Mouse (Mus musculus): ENCODE data around the gene Atp2b4. TPM values are rescaled to one million over a fixed set of nuclear protein-coding genes. Genes with fewer than 3 reads are reported as not detected.

The Atp2b4 gene
- total and polyA plus RNA-seq, 3 experiments, result 18.8 to 21.1 TPM; not detected in 1

GRCm38 (mm10) chr1:133653033-133653432, 147.8 kb downstream of the Atp2b4 start:
- no peak overlapping the region for H3K4me3 ChIP-seq (ENCODE audit: control insufficient read depth in 1 of 2, insufficient read depth in 1 of 2, low read depth in 2 of 2, low read length in 2 of 2)
- H3K79me2 ChIP-seq (ENCODE audit: control insufficient read depth, insufficient read depth, low read length, poor library complexity), result peaks cover 38% of the 10 kb centered on the region
- H3K9ac ChIP-seq (ENCODE audit: control insufficient read depth, low read depth, low read length, poor library complexity, severe bottlenecking), result no peak overlapping the region
- peaks cover 7 to 11% of the 10 kb centered on the region in 2 experiments for H3K4me1 ChIP-seq (ENCODE audit: control insufficient read depth in 1 of 2, insufficient read depth in 2 of 2, low read length in 2 of 2)
- H3K27me3 ChIP-seq (ENCODE audit: control insufficient read depth in 1 of 2, insufficient read depth in 2 of 2, low read length in 2 of 2), result no peaks in the 10 kb centered on the region
- H3K27ac ChIP-seq (ENCODE audit: control insufficient read depth, low read depth, low read length), result no peak overlapping the region
- TF ChIP-seq ETS1 (IDR thresholded peaks at IDR 0.05; ENCODE audit: low read depth, low read length), result peak; percentile 60
- TF ChIP-seq MAZ (IDR thresholded peaks at IDR 0.05; ENCODE audit: low read depth, low read length), result no peak
- TF ChIP-seq CHD1 (IDR thresholded peaks at IDR 0.05; ENCODE audit: low read depth, low read length), result no peak
- no peak for TF ChIP-seq ELF1 (IDR thresholded peaks at IDR 0.05; ENCODE audit: low read depth, low read length)
- TF ChIP-seq RAD21 (IDR thresholded peaks at IDR 0.05; ENCODE audit: low read depth, low read length), result no peak
- TF ChIP-seq POLR2AphosphoS2 (IDR thresholded peaks at IDR 0.05; ENCODE audit: low read length), result no peak
- 0 out of 4 replicates have a peak, but pooled peaks of 1 of the 2 experiments have one; percentile 39 for TF ChIP-seq USF2 (IDR thresholded peaks at IDR 0.05; ENCODE audit: borderline replicate concordance in 1 of 2, insufficient read depth in 1 of 2, low read depth in 1 of 2, low read length in 2 of 2)
- no peak for TF ChIP-seq NRF1 (IDR thresholded peaks at IDR 0.05; ENCODE audit: insufficient read depth, low read depth, low read length, poor library complexity, severe bottlenecking)
- TF ChIP-seq MAFK (IDR thresholded peaks at IDR 0.05; ENCODE audit: borderline replicate concordance, low read depth, low read length), result no peak
- no peak for TF ChIP-seq CHD2 (IDR thresholded peaks at IDR 0.05; ENCODE audit: low read length)
- TF ChIP-seq USF1 (IDR thresholded peaks at IDR 0.05; ENCODE audit: low read depth, low read length), result peak; percentile 88
- H3K9me3 ChIP-seq (replicated peaks; ENCODE audit: insufficient read depth, low read length), result no peaks in the 10 kb centered on the region
- H3K36me3 ChIP-seq (ENCODE audit: control insufficient read depth in 1 of 2, insufficient read depth in 2 of 2, low read length in 2 of 2), result peaks cover 20 to 27% of the 10 kb centered on the region in 2 experiments
- DNase-seq (ENCODE audit: low read depth, low spot score), result peak; percentile 27

GRCm38 (mm10) chr1:133650288-133651055, 150.4 kb downstream of the Atp2b4 start:
- peaks cover 1 to 11% of the 10 kb centered on the region in 2 experiments; a peak in 2 of 4 replicates for H3K4me1 ChIP-seq (ENCODE audit: control insufficient read depth in 1 of 2, insufficient read depth in 2 of 2, low read length in 2 of 2)
- no peak for DNase-seq (ENCODE audit: low read depth, low spot score)
- H3K4me3 ChIP-seq (ENCODE audit: control insufficient read depth in 1 of 2, insufficient read depth in 1 of 2, low read depth in 2 of 2, low read length in 2 of 2), result no peak overlapping the region
- H3K27ac ChIP-seq (ENCODE audit: control insufficient read depth, low read depth, low read length), result no peak overlapping the region
- no peak overlapping the region for H3K9ac ChIP-seq (ENCODE audit: control insufficient read depth, low read depth, low read length, poor library complexity, severe bottlenecking)
- peaks cover 24% of the 10 kb centered on the region for H3K79me2 ChIP-seq (ENCODE audit: control insufficient read depth, insufficient read depth, low read length, poor library complexity)
- H3K36me3 ChIP-seq (ENCODE audit: control insufficient read depth in 1 of 2, insufficient read depth in 2 of 2, low read length in 2 of 2), result peaks cover 17 to 28% of the 10 kb centered on the region in 2 experiments
- TF ChIP-seq ZKSCAN1 (IDR thresholded peaks at IDR 0.05; ENCODE audit: low read depth, low read length), result no peak
- TF ChIP-seq NRF1 (IDR thresholded peaks at IDR 0.05; ENCODE audit: insufficient read depth, low read depth, low read length, poor library complexity, severe bottlenecking), result no peak
- no peak for TF ChIP-seq E2F4 (IDR thresholded peaks at IDR 0.05; ENCODE audit: borderline replicate concordance, low read depth, low read length)
- TF ChIP-seq MEF2A (IDR thresholded peaks at IDR 0.05; ENCODE audit: extremely low read depth, insufficient replicate concordance, low read depth, low read length, poor library complexity, severe bottlenecking), result no peak
- TF ChIP-seq POLR2AphosphoS5 (IDR thresholded peaks at IDR 0.05; ENCODE audit: borderline replicate concordance, low read depth, low read length), result no peak
- TF ChIP-seq GABPA (IDR thresholded peaks at IDR 0.05; ENCODE audit: low read depth, low read length), result no peak
- no peak for TF ChIP-seq NELFE (IDR thresholded peaks at IDR 0.05; ENCODE audit: low read depth, low read length)
- TF ChIP-seq UBTF (IDR thresholded peaks at IDR 0.05; ENCODE audit: borderline replicate concordance, insufficient read depth, low read depth, low read length), result no peak
- TF ChIP-seq USF1 (IDR thresholded peaks at IDR 0.05; ENCODE audit: low read depth, low read length), result no peak
- no peaks in the 10 kb centered on the region for H3K27me3 ChIP-seq (ENCODE audit: control insufficient read depth in 1 of 2, insufficient read depth in 2 of 2, low read length in 2 of 2)
- H3K9me3 ChIP-seq (replicated peaks; ENCODE audit: insufficient read depth, low read length), result no peaks in the 10 kb centered on the region

Measured in MEL (cell line).